Mouse (Mus musculus) liver, adult 2 months (tissue): ENCODE data around the gene Agrp.

Experiments
- CTCF ChIP-seq: fragments of 200-500 bp; IDR thresholded peaks from 2 replicates; pipeline ENCODE4 v1.5.1; 2011; ENCODE audit warnings: low read depth, low read length, control low read depth
- POLR2A ChIP-seq: fragments of 200-500 bp; IDR thresholded peaks from 2 replicates; pipeline ENCODE4 v1.6.1; 2011; ENCODE audit warnings: low read length, control low read depth; ENCODE audit not compliant: insufficient read depth; ENCODE audit errors: extremely low read depth

DNA sequence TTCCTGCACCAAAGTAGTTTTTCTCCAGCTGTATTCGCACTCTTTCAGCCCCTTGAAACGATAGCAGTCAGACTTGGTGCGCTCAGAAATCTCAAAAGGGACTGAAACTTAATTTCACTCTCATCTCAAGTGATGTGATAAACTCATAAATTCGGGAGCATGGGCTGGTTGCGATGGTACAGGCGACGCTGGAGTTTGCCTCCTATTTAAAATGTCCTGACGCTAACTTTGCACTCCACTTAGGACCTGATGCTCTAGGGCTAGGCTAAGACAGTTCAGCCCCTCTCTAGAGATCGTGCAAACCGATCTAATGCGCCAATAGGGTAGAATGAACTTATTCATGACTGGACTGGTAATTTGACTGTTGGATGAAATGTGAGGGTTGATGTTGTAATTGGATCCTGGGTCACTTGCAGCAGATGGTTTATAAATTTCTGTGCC lies 428 bp upstream of the Agrp start:
- TF ChIP-seq CTCF (no peak), POLR2A (no peak)
